Mouse (Mus musculus) CH12.LX (cell line): ENCODE measurements at regions not wholly inside any gene's neighbourhood (a gene's known extent, or its start where the extent isn't known, plus 50 kb on each side); places are given as distances from the start of the nearest gene placed in this dataset.

Experiments used
- CHD2 ChIP-seq: IDR thresholded peaks from 2 replicates; pipeline ENCODE4 v1.6.1; 2011; ENCODE audit warnings: low read length, improper control_type of control experiment
- CTCF ChIP-seq, 2 experiments: IDR thresholded peaks in 1 of 2; conservative IDR thresholded peaks in 1 of 2; 2 replicates each; pipeline ENCODE4 v1.5.1; 2011 to 2012; ENCODE audit warnings: low read depth in 2 of 2, low read length in 2 of 2, improper control_type of control experiment in 1 of 2, inconsistent platforms in 1 of 2, mild to moderate bottlenecking in 1 of 2, moderate library complexity in 1 of 2
- EP300 ChIP-seq: IDR thresholded peaks from 2 replicates; pipeline ENCODE4 v1.6.1; 2011; ENCODE audit warnings: low read length, improper control_type of control experiment
- IRF4 ChIP-seq: IDR thresholded peaks from 2 replicates; pipeline ENCODE4 v1.6.1; 2014; ENCODE audit warnings: low read depth, mild to moderate bottlenecking, inconsistent platforms, low read length, improper control_type of control experiment
- MAFK ChIP-seq: IDR thresholded peaks from 2 replicates; pipeline ENCODE4 v1.6.1; 2011; ENCODE audit warnings: low read length, improper control_type of control experiment; ENCODE audit not compliant: insufficient replicate concordance
- POLR2A ChIP-seq: IDR thresholded peaks from 2 replicates; pipeline ENCODE4 v1.6.1; 2011; ENCODE audit warnings: low read depth, mild to moderate bottlenecking, improper control_type of control experiment, low read length
- ZC3H11A ChIP-seq: IDR thresholded peaks from 2 replicates; pipeline ENCODE4 v1.6.1; 2012; ENCODE audit warnings: low read depth, mild to moderate bottlenecking, inconsistent platforms, low read length, improper control_type of control experiment

DNA sequence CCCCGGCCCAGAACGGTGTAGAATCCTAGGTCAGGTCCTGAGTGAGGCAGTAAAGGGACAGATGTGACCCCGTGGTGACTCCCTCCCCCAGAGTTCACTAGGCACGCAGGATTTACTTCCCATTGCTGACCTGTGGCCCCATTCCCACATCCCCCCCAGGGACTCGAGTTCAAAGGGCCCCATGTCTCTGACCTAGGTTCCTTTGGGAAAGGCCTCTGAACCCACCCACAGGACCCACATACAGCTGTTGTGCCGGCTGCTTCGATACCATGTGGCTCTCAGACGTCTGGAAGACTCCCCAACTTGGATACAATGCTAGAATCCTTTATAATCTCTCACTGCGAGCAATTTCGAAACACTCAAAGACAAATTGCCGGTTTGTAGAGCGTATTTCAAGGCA lies 151.0 kb upstream of the Sfswap start:
- no peak for TF ChIP-seq CHD2
- TF ChIP-seq CTCF (conservative IDR thresholded peaks at IDR 0.05 in 1 of 2, IDR thresholded peaks at IDR 0.05 in 1 of 2; ENCODE audit: low read depth in 2 of 2, low read length in 2 of 2): no peak
- TF ChIP-seq IRF4: no peak
- TF ChIP-seq POLR2A: no peak
- TF ChIP-seq EP300: no peak
- TF ChIP-seq ZC3H11A: no peak
- no peak for TF ChIP-seq MAFK
